Mouse (Mus musculus): Measurements from ENCODE around the gene Tmem242. TPM values are rescaled to one million over a fixed set of nuclear protein-coding genes. Genes with fewer than 3 reads are reported as not detected.
"Not testable (repeated sequence)": the region's sequence is repeated elsewhere in the genome, so short reads cannot be mapped to it uniquely, and the experiment has no call there.

Tmem242 gene
- 89.6 and 117 TPM in 2 replicates for polyA plus RNA-seq (2016; fragmentation: Nextera tagmentation; extraction: Ambion mirVana)

- 0% methylated on average over 27 of the region's 27 CpGs for WGBS
- Histone ChIP-seq H3K4me1 (peaks cover 3% of the 10 kb centered on the region; the same call in 1 of the 2 replicates), H3K9me3 (no peaks in the 10 kb centered on the region), H3K4me3 (peak within 1 kb of the TSS; percentile 70), H3K36me3 (no peaks in the 10 kb centered on the region), H3K27ac (peak within 1 kb of the TSS; percentile 91), H3K27me3 (ENCODE audit: insufficient read depth, poor library complexity, severe bottlenecking) (no peaks in the 10 kb centered on the region; the same call in 1 of the 2 replicates)
- peak; percentile 90 for DNase-seq (ENCODE audit: low spot score)
Observed at GRCm38 (mm10) chr17:5440159-5440971, at the start of gene Tmem242. TSS of gene Tmem242 (minus strand) at chr17:5440259.

GRCm38 (mm10) chr17:5488156-5488555 is 48.1 kb upstream of the Tmem242 start:
- 60% methylated on average over 9 of the region's 9 CpGs for WGBS
- Histone ChIP-seq H3K4me1 (peaks cover 11% of the 10 kb centered on the region), H3K27me3 (ENCODE audit: insufficient read depth, poor library complexity, severe bottlenecking) (peaks cover 28% of the 10 kb centered on the region; the same call in 1 of the 2 replicates), H3K9me3 (no peaks in the 10 kb centered on the region), H3K36me3 (no peaks in the 10 kb centered on the region), H3K27ac (no peak overlapping the region), H3K4me3 (no peak overlapping the region)
- DNase-seq (ENCODE audit: low spot score): peak; percentile 66

- WGBS: 90% methylated on average over 1 of the region's 1 CpGs
- H3K27ac ChIP-seq: no peak overlapping the region
- no peaks in the 10 kb centered on the region for H3K36me3 ChIP-seq
- no peaks in the 10 kb centered on the region for H3K9me3 ChIP-seq
- peaks cover 34% of the 10 kb centered on the region; the same call in 1 of the 2 replicates for H3K27me3 ChIP-seq (ENCODE audit: insufficient read depth, poor library complexity, severe bottlenecking)
- peak; percentile 83 for DNase-seq (ENCODE audit: low spot score)
- H3K4me3 ChIP-seq: no peak overlapping the region
- no peaks in the 10 kb centered on the region for H3K4me1 ChIP-seq
Observed at GRCm38 (mm10) chr17:5484663-5485062, 44.6 kb upstream of the Tmem242 start.

- H3K27me3 ChIP-seq (ENCODE audit: insufficient read depth, poor library complexity, severe bottlenecking): peaks cover 23% of the 10 kb centered on the region; the same call in 1 of the 2 replicates
- no peak overlapping the region for H3K27ac ChIP-seq
- H3K4me1 ChIP-seq: no peaks in the 10 kb centered on the region
- H3K9me3 ChIP-seq: no peaks in the 10 kb centered on the region
- H3K36me3 ChIP-seq: no peaks in the 10 kb centered on the region
- WGBS: 55% methylated on average over 4 of the region's 4 CpGs
- H3K4me3 ChIP-seq: no peak overlapping the region
- peak; percentile 30 for DNase-seq (ENCODE audit: low spot score)
Observed at GRCm38 (mm10) chr17:5483456-5483855, 43.4 kb upstream of the Tmem242 start.

GRCm38 (mm10) chr17:5475960-5476725 is 36.1 kb upstream of the Tmem242 start:
- DNase-seq (ENCODE audit: low spot score): no peak
- no peaks in the 10 kb centered on the region for H3K36me3 ChIP-seq
- no peaks in the 10 kb centered on the region for H3K4me1 ChIP-seq
- 42% methylated on average over 14 of the region's 14 CpGs for WGBS
- H3K4me3 ChIP-seq: no peak overlapping the region
- no peaks in the 10 kb centered on the region for H3K9me3 ChIP-seq
- H3K27me3 ChIP-seq (ENCODE audit: insufficient read depth, poor library complexity, severe bottlenecking): peaks cover 3% of the 10 kb centered on the region
- H3K27ac ChIP-seq: no peak overlapping the region

GRCm38 (mm10) chr17:5472268-5472667 is 32.2 kb upstream of the Tmem242 start:
- H3K27me3 ChIP-seq (ENCODE audit: insufficient read depth, poor library complexity, severe bottlenecking): no peaks in the 10 kb centered on the region; the same call in 1 of the 2 replicates
- H3K36me3 ChIP-seq: no peaks in the 10 kb centered on the region
- H3K4me1 ChIP-seq: no peaks in the 10 kb centered on the region
- no peak overlapping the region for H3K27ac ChIP-seq
- 43% methylated on average over 3 of the region's 3 CpGs for WGBS
- no peaks in the 10 kb centered on the region for H3K9me3 ChIP-seq
- DNase-seq (ENCODE audit: low spot score): no peak
- H3K4me3 ChIP-seq: no peak overlapping the region

GRCm38 (mm10) chr17:5467177-5467576 is 27.1 kb upstream of the Tmem242 start:
- DNase-seq (ENCODE audit: low spot score): no peak
- no peaks in the 10 kb centered on the region; the same call in 1 of the 2 replicates for H3K27me3 ChIP-seq (ENCODE audit: insufficient read depth, poor library complexity, severe bottlenecking)
- no peaks in the 10 kb centered on the region for H3K9me3 ChIP-seq
- H3K4me3 ChIP-seq: no peak overlapping the region
- H3K4me1 ChIP-seq: no peaks in the 10 kb centered on the region
- 46% methylated on average over 4 of the region's 4 CpGs for WGBS
- no peak overlapping the region for H3K27ac ChIP-seq
- H3K36me3 ChIP-seq: no peaks in the 10 kb centered on the region

GRCm38 (mm10) chr17:5466736-5467135 is 26.7 kb upstream of the Tmem242 start:
- WGBS: 85% methylated on average over 8 of the region's 8 CpGs
- Histone ChIP-seq H3K27ac (no peak overlapping the region), H3K36me3 (no peaks in the 10 kb centered on the region), H3K4me3 (no peak overlapping the region), H3K9me3 (no peaks in the 10 kb centered on the region), H3K27me3 (ENCODE audit: insufficient read depth, poor library complexity, severe bottlenecking) (no peaks in the 10 kb centered on the region; the same call in 1 of the 2 replicates), H3K4me1 (no peaks in the 10 kb centered on the region)
- no peak for DNase-seq (ENCODE audit: low spot score)

GRCm38 (mm10) chr17:5463912-5464311 is 23.9 kb upstream of the Tmem242 start:
- DNase-seq (ENCODE audit: low spot score): no peak
- WGBS: 75% methylated on average over 2 of the region's 2 CpGs
- Histone ChIP-seq H3K4me3 (no peak overlapping the region), H3K27ac (no peak overlapping the region), H3K4me1 (no peaks in the 10 kb centered on the region), H3K9me3 (no peaks in the 10 kb centered on the region), H3K36me3 (no peaks in the 10 kb centered on the region), H3K27me3 (ENCODE audit: insufficient read depth, poor library complexity, severe bottlenecking) (peaks cover 8% of the 10 kb centered on the region; the same call in 1 of the 2 replicates)

- Histone ChIP-seq H3K27me3 (ENCODE audit: insufficient read depth, poor library complexity, severe bottlenecking) (peaks cover 19% of the 10 kb centered on the region), H3K36me3 (no peaks in the 10 kb centered on the region), H3K9me3 (no peaks in the 10 kb centered on the region)
Observed at GRCm38 (mm10) chr17:5453657-5454056, 13.6 kb upstream of the Tmem242 start.

GRCm38 (mm10) chr17:5443751-5444150 is 3.7 kb upstream of the Tmem242 start:
- H3K4me1 ChIP-seq: peaks cover 3% of the 10 kb centered on the region; the same call in 1 of the 2 replicates
- no peaks in the 10 kb centered on the region for H3K36me3 ChIP-seq
- no peak overlapping the region for H3K4me3 ChIP-seq
- H3K27me3 ChIP-seq (ENCODE audit: insufficient read depth, poor library complexity, severe bottlenecking): peaks cover 3% of the 10 kb centered on the region; the same call in 1 of the 2 replicates
- no peak overlapping the region for H3K27ac ChIP-seq
- no peak for DNase-seq (ENCODE audit: low spot score)
- no peaks in the 10 kb centered on the region for H3K9me3 ChIP-seq
- WGBS: 52% methylated on average over 5 of the region's 5 CpGs

More at GRCm38 (mm10) chr17:5453657-5454056, 13.6 kb upstream of the Tmem242 start:
- WGBS: 64% methylated on average over 4 of the region's 4 CpGs
- H3K4me3 ChIP-seq: no peak overlapping the region
- no peaks in the 10 kb centered on the region for H3K4me1 ChIP-seq
- no peak overlapping the region for H3K27ac ChIP-seq
- DNase-seq (ENCODE audit: low spot score): no peak

GRCm38 (mm10) chr17:5443260-5443659 is 3.2 kb upstream of the Tmem242 start:
- WGBS: 66% methylated on average over 3 of the region's 3 CpGs
- peaks cover 3% of the 10 kb centered on the region; the same call in 1 of the 2 replicates for H3K27me3 ChIP-seq (ENCODE audit: insufficient read depth, poor library complexity, severe bottlenecking)
- no peak for DNase-seq (ENCODE audit: low spot score)
- no peak overlapping the region for H3K4me3 ChIP-seq
- no peaks in the 10 kb centered on the region for H3K9me3 ChIP-seq
- H3K36me3 ChIP-seq: no peaks in the 10 kb centered on the region
- H3K4me1 ChIP-seq: peaks cover 3% of the 10 kb centered on the region; the same call in 1 of the 2 replicates
- H3K27ac ChIP-seq: no peak overlapping the region

GRCm38 (mm10) chr17:5442403-5442802 is 2.3 kb upstream of the Tmem242 start:
- H3K4me1 ChIP-seq; H3K9me3 ChIP-seq; H3K36me3 ChIP-seq; H3K4me3 ChIP-seq; DNase-seq (ENCODE audit: low spot score); H3K27me3 ChIP-seq (ENCODE audit: insufficient read depth, poor library complexity, severe bottlenecking); H3K27ac ChIP-seq: not testable (repeated sequence)
- 72% methylated on average over 5 of the region's 5 CpGs for WGBS

All from heart, embryonic 10.5 days (tissue).